Mouse (Mus musculus) kidney, embryonic 16.5 days (tissue): Measurements from ENCODE around the gene Rbm4. TPM values are rescaled to one million over a fixed set of nuclear protein-coding genes. Genes with fewer than 3 reads are reported as not detected.
A peak's percentile ranks its signal among the peaks of the same experiment; 100 is the strongest.

Source experiments
- ATAC-seq: fragments of 200-750 bp; cut with Nextera tagmentation; 2 replicates; pipeline ENCODE4 v1.8.0; 2017; ENCODE audit warnings: moderate TSS enrichment; ENCODE audit not compliant: low FRiP score, low TSS enrichment
- H3K27ac ChIP-seq: fragments of 300-500 bp; sonication (generic); 2 replicates; pipeline ENCODE4 v1.5.1; 2014; ENCODE audit warnings: low read length
- H3K27me3 ChIP-seq: fragments of 300-500 bp; sonication (generic); 2 replicates; pipeline ENCODE4 v1.6.1; 2014; ENCODE audit warnings: low read length, control low read depth, mixed read lengths; ENCODE audit not compliant: insufficient read depth
- H3K36me3 ChIP-seq: fragments of 300-500 bp; sonication (generic); 2 replicates; pipeline ENCODE4 v1.6.1; 2014; ENCODE audit warnings: low read length, control low read depth, mixed read lengths; ENCODE audit not compliant: insufficient read depth
- H3K4me1 ChIP-seq: fragments of 300-500 bp; sonication (generic); 2 replicates; pipeline ENCODE4 v1.6.1; 2014; ENCODE audit warnings: low read length, control low read depth, mixed read lengths; ENCODE audit not compliant: insufficient read depth
- H3K4me2 ChIP-seq: fragments of 300-500 bp; sonication (generic); replicated peaks from 2 replicates; pipeline ENCODE4 v1.6.1; 2014; ENCODE audit warnings: low read depth, low read length
- H3K4me3 ChIP-seq: fragments of 300-500 bp; sonication (generic); 2 replicates; pipeline ENCODE4 v1.5.1; 2014; ENCODE audit warnings: mild to moderate bottlenecking, low read length
- H3K9ac ChIP-seq: fragments of 300-500 bp; sonication (generic); replicated peaks from 2 replicates; pipeline ENCODE4 v1.6.1; 2014; ENCODE audit warnings: low read length
- H3K9me3 ChIP-seq: fragments of 300-500 bp; sonication (generic); 2 replicates; pipeline ENCODE4 v1.6.1; 2016; ENCODE audit warnings: low read length, control low read depth
- WGBS: fragments of 180-500 bp; shearing (Covaris S2); extraction: QIAGEN DNeasy Blood & Tissue Kit; methylation state at CpG from one replicate; pipeline ENCODE4 v1.1.7; 2014; 5-methylcytosine and 5-hydroxymethylcytosine counted together
- polyA plus RNA-seq: library from polyadenylated mRNA; unstranded; fragments of >200 nt; fragmentation: Nextera tagmentation; extraction: Ambion mirVana; gene quantifications from 2 replicates; pipeline ENCODE4 v1.2.1, GENCODE M21; 2015

Gene Rbm4
- polyA plus RNA-seq, 1 experiment from 2014 or later, result 82.7 TPM

DNA sequence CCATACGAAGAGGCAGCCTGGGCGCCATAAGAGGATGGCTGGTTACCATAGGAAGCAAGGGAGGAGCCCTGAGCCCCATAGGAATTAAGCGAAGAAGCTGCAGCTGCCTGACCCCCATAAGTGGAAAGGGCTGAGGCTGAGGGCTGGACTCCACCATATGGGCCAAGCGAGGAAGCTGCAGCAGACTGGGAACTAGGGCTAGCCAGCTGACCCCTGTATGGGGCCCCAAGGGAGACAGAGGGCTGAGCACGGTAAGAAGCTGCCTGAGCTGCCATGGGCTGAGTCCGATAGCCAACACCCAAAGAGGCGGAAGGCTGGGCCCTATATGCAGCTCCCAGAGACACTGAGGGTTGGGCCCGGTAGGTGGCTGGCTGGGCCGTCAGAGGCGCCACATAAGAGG lies 9.6 kb upstream of the Rbm4 start:
- 81% methylated on average over 10 of the region's 10 CpGs for WGBS
- peaks cover 9% of the 10 kb centered on the region for H3K4me1 ChIP-seq
- no peak overlapping the region for H3K9ac ChIP-seq
- no peak overlapping the region for H3K4me2 ChIP-seq
- peak; percentile 31; the same call in 1 of the 2 replicates for ATAC-seq
- no peak overlapping the region for H3K27ac ChIP-seq
- H3K27me3 ChIP-seq, result no peaks in the 10 kb centered on the region
- no peak overlapping the region for H3K4me3 ChIP-seq
- H3K36me3 ChIP-seq, result peaks cover 47% of the 10 kb centered on the region
- H3K9me3 ChIP-seq, result no peaks in the 10 kb centered on the region

DNA sequence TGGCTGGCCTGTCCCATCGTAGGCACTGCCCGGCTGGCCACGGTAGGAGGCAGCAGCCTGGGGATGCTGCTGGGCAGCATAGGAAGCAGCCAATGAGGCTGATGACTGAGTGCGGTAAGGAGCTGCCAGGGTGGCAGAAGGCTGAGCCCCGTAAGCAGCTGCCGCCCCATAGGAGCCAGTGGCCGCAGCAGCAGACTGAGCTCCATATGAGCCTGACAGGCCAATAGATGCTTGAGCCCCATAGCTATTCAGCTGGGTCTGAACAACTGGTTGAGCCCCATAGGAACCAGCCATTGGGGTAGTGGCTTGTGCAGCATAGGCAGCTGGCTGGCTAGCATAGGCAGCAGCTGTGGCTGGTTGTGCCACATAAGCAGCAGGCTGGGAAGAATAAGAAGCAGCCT lies 9.0 kb upstream of the Rbm4 start:
- Histone ChIP-seq H3K4me1 (peaks cover 5% of the 10 kb centered on the region; the same call in 1 of the 2 replicates), H3K4me3 (no peak overlapping the region), H3K27ac (no peak overlapping the region), H3K27me3 (no peaks in the 10 kb centered on the region), H3K4me2 (no peak overlapping the region), H3K9me3 (no peaks in the 10 kb centered on the region), H3K36me3 (peaks cover 52% of the 10 kb centered on the region), H3K9ac (no peak overlapping the region)
- 96% methylated on average over 7 of the region's 7 CpGs for WGBS
- no peak for ATAC-seq

DNA sequence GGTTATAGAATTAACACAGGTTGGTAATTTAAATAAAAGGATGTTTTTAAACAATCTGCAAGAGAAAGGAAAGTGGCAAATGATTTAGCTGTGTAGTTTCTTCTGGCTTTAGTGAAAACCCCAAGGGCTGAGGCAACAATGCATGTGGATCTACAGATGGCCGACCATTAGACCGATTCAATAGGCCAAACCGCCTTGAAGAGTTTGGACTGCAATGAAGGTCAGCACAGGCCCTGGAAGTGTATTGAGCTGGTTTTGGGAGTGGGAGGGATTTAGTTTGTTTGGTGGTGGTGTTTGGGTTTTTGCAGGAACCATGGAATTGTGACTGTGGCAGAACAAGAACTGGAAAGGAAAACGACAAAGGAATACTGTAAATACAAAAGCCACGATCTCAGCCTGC lies 5.4 kb upstream of the Rbm4 start:
- no peaks in the 10 kb centered on the region for H3K27me3 ChIP-seq
- no peak for ATAC-seq
- no peak overlapping the region for H3K4me2 ChIP-seq
- no peak overlapping the region for H3K9ac ChIP-seq
- H3K36me3 ChIP-seq, result peaks cover 56% of the 10 kb centered on the region
- no peak overlapping the region for H3K27ac ChIP-seq
- H3K9me3 ChIP-seq, result no peaks in the 10 kb centered on the region
- peaks cover 10% of the 10 kb centered on the region; the same call in 1 of the 2 replicates for H3K4me1 ChIP-seq
- no peak overlapping the region for H3K4me3 ChIP-seq
- WGBS, result 94% methylated on average over 5 of the region's 5 CpGs

DNA sequence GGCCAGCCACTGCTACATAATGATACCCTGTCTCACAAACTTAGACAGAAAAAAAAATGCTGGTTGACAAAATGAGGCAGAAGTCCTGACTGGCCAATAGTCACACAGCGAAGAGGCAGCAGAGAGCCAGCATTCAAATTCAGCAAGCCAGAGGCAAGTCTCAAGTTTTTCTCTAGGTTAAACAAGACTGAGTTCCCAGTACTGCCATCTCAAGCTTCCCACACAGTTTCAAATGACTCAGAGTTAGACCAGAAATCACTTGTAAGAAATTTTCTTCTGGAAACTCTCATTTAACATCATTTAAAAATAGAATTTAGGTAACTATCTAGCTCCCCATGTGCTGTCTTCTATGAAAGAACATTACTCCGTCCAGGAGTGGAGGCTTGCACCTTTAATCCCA lies 4.1 kb upstream of the Rbm4 start:
- Histone ChIP-seq H3K27ac (no peak overlapping the region), H3K36me3 (peaks cover 48% of the 10 kb centered on the region), H3K4me1 (peaks cover 12% of the 10 kb centered on the region), H3K4me3 (no peak overlapping the region), H3K9me3 (no peaks in the 10 kb centered on the region), H3K9ac (no peak overlapping the region), H3K4me2 (no peak overlapping the region), H3K27me3 (no peaks in the 10 kb centered on the region)
- ATAC-seq, result no peak
- 94% methylated on average over 2 of the region's 2 CpGs for WGBS

DNA sequence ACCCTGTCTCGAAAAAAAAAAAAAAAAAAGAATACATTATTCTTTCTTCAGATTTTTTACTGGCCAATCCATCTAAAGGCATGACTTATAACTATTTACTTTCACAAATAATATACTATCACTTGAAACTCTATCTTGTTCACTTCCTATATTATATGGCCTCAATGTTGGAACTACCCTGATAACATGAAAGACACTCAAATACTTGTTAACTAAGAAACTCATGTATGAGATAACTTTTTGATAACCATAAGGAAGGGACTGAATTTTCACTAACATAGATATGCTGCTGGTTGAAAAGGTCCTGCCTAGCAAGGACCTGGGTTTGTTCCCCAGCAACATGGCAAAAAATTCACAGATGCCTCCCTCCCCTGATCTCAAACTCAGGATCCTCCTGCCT lies 2.2 kb upstream of the Rbm4 start:
- peaks cover 41% of the 10 kb centered on the region for H3K36me3 ChIP-seq
- H3K9me3 ChIP-seq, result no peaks in the 10 kb centered on the region
- H3K4me1 ChIP-seq, result peaks cover 25% of the 10 kb centered on the region
- H3K4me2 ChIP-seq, result no peak overlapping the region
- no peak overlapping the region for H3K27ac ChIP-seq
- 50% methylated on average over 1 of the region's 1 CpGs for WGBS
- no peaks in the 10 kb centered on the region for H3K27me3 ChIP-seq
- no peak for ATAC-seq
- H3K9ac ChIP-seq, result no peak overlapping the region
- no peak overlapping the region for H3K4me3 ChIP-seq

DNA sequence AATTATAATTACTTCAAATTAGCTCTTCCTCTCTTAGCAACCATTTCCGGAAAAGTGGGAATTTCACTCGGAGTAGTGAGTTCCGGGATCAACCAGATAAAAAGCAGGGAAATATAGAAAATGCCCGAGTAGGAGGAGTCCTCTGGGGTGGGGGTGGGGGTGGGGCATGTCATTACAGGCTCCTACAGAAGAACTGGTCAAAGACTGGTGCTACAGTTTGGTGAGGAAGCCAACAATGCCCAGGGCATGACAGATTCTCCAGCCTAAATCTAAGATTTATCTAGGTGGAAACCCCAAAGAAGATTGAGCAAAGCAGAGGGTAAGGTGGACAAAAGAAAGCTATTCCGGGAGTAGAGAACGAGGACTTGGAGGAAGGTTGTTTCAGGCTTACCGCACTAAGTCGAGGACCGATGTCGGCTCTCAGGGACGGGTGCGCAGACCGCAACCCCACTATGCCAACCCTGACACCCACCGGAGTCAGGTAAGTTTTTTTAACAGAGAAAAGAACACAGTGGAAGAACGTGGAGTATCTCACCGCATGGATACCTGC lies 345 bp downstream of the Rbm4 start:
- Histone ChIP-seq H3K36me3 (peaks cover 30% of the 10 kb centered on the region), H3K9ac (peak overlapping the region; percentile 85), H3K4me3 (peak overlapping the region; percentile 92), H3K9me3 (no peaks in the 10 kb centered on the region), H3K4me1 (peaks cover 35% of the 10 kb centered on the region), H3K4me2 (peak overlapping the region; percentile 84), H3K27me3 (no peaks in the 10 kb centered on the region), H3K27ac (peak overlapping the region; percentile 88)
- WGBS, result 1% methylated on average over 16 of the region's 16 CpGs
- peak; percentile 60; the same call in 1 of the 2 replicates for ATAC-seq

DNA sequence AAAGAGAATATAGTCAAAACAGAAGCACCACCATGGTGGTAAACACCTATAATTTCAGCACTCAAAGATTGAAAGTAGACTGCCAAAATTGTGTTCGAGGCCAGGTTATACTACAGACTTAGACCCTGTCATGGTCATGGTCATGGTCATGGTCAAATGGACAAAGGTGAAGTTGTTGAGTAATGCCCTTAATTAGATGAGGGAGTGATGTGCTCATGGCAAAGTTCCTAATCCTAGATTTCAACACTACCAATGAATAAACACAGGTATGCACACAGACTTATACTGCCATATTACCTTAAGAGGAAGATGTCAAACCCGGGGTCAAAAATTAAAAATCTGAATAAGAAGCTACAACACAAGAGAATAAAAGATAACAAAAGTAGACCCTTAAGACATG lies 7.4 kb downstream of the Rbm4 start:
- no peak overlapping the region for H3K4me3 ChIP-seq
- no peak overlapping the region for H3K4me2 ChIP-seq
- WGBS, result 85% methylated on average over 2 of the region's 2 CpGs
- no peaks in the 10 kb centered on the region for H3K9me3 ChIP-seq
- H3K4me1 ChIP-seq, result peaks cover 14% of the 10 kb centered on the region
- no peak overlapping the region for H3K27ac ChIP-seq
- no peaks in the 10 kb centered on the region for H3K27me3 ChIP-seq
- ATAC-seq, result no peak
- no peak overlapping the region for H3K9ac ChIP-seq
- H3K36me3 ChIP-seq, result peaks cover 62% of the 10 kb centered on the region

DNA sequence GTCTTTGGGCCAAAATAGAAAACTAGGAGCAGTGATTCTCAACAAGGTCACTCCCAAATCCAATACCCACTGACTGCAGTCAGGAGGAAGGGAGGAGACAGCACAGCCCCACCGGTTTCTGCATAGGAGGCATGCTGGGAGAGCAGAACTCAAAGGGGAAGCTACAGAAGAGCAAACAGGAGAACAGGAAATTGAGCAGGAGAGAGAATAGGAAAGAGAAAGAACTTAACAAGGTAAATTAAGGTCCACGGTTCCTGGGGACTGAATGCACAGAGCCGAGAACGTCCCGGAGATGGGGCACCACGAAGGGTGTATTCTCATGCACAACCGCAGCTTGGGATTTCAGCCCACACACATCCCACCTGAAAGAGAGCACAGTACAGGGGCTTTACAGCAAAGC lies 8.5 kb downstream of the Rbm4 start:
- Histone ChIP-seq H3K9ac (no peak overlapping the region), H3K27ac (no peak overlapping the region), H3K27me3 (no peaks in the 10 kb centered on the region), H3K4me3 (no peak overlapping the region), H3K4me1 (peaks cover 3% of the 10 kb centered on the region), H3K4me2 (no peak overlapping the region), H3K36me3 (peaks cover 59% of the 10 kb centered on the region), H3K9me3 (no peaks in the 10 kb centered on the region)
- 89% methylated on average over 7 of the region's 7 CpGs for WGBS
- no peak for ATAC-seq

DNA sequence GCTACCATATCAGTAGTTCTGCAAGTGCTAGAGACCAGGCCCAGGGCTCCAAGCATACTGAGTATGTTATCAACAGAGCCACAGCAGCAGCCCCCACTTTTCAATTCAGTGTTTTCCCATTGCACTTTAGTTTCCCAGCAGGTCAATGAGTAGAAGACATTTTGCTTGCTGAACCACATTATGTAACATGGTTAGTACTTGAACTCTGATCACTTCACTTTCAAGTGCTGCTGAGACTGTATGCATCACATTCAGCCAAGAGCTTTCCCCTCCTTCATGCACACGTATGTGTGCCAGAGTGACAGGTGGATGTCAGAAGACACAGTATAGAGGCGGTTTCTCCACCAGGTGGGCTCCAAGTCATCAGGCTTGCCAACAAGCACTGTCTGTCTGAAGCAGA lies 10.8 kb downstream of the Rbm4 start:
- Histone ChIP-seq H3K36me3 (peaks cover 60% of the 10 kb centered on the region), H3K4me2 (no peak overlapping the region), H3K27ac (no peak overlapping the region), H3K4me3 (no peak overlapping the region), H3K4me1 (no peaks in the 10 kb centered on the region), H3K9ac (no peak overlapping the region), H3K27me3 (no peaks in the 10 kb centered on the region), H3K9me3 (no peaks in the 10 kb centered on the region)
- 94% methylated on average over 2 of the region's 2 CpGs for WGBS
- no peak for ATAC-seq

DNA sequence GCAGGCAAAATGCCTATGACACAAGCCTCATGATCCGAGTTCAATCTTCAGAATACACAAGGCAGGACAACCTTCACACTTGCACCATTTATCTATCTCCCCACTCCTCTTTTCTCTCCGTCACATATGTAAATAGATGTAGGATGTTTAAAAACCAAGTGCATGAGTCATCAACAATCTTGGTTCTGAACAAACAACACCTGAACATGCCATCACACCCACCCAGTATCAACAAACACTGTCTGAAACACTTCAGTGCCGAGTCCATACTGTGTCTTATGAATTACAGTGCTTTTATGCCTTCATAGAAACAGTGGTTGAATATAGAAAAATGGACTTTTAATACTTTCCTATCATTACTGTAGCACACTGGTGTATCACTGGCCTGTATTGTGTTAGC lies 20.9 kb downstream of the Rbm4 start:
- no peak for ATAC-seq
- no peak overlapping the region for H3K9ac ChIP-seq
- no peaks in the 10 kb centered on the region for H3K27me3 ChIP-seq
- peaks cover 42% of the 10 kb centered on the region for H3K36me3 ChIP-seq
- H3K4me2 ChIP-seq, result no peak overlapping the region
- no peaks in the 10 kb centered on the region for H3K4me1 ChIP-seq
- no peaks in the 10 kb centered on the region for H3K9me3 ChIP-seq
- no peak overlapping the region for H3K4me3 ChIP-seq
- 83% methylated on average over 3 of the region's 3 CpGs for WGBS
- no peak overlapping the region for H3K27ac ChIP-seq
